Mouse (Mus musculus) left cerebral cortex, adult 8-10 months (tissue): ENCODE measurements around the gene Rab3b. TPM values are rescaled to one million over a fixed set of nuclear protein-coding genes. Genes with fewer than 3 reads are reported as not detected.
"Not testable (repeated sequence)": the region's sequence is repeated elsewhere in the genome, so short reads cannot be mapped to it uniquely, and the experiment has no call there.

Experiments
- DNase-seq, 2 experiments: peaks; one replicate each; pipeline ENCODE4 v3.0.0; 2022; ENCODE audit warnings: low spot score in 2 of 2
- total RNA-seq, 4 experiments: library from RNA; stranded (reverse); gene quantifications; 2 replicates each; pipeline ENCODE4 v1.2.4; 2022

The Rab3b gene
- total RNA-seq, 4 experiments from 2014 or later: 79.8 to 85.4 (median 84.3) TPM

GRCm38 (mm10) chr4:108890876-108891275 lies 12.0 kb downstream of the Rab3b start:
- peak in 1 of 2 experiments; percentile 43 for DNase-seq

- DNase-seq: no peak
Observed at GRCm38 (mm10) chr4:108900421-108900820, 21.6 kb downstream of the Rab3b start.

GRCm38 (mm10) chr4:108902886-108903285 lies 24.0 kb downstream of the Rab3b start:
- no peak for DNase-seq

GRCm38 (mm10) chr4:108903346-108903745 lies 24.5 kb downstream of the Rab3b start:
- DNase-seq: no peak

- DNase-seq: no peak
Observed at GRCm38 (mm10) chr4:108904076-108904475, 25.2 kb downstream of the Rab3b start.

GRCm38 (mm10) chr4:108904790-108905189 lies 25.9 kb downstream of the Rab3b start:
- DNase-seq: no peak

GRCm38 (mm10) chr4:108905859-108906258 lies 27.0 kb downstream of the Rab3b start:
- DNase-seq: peak in 1 of 2 experiments; percentile 44

- DNase-seq: no peak
Observed at GRCm38 (mm10) chr4:108907475-108907874, 28.6 kb downstream of the Rab3b start.

GRCm38 (mm10) chr4:108909872-108910425 lies 31.1 kb downstream of the Rab3b start:
- no peak for DNase-seq

GRCm38 (mm10) chr4:108911866-108912265 lies 33.0 kb downstream of the Rab3b start:
- no peak for DNase-seq

- no peak for DNase-seq
Observed at GRCm38 (mm10) chr4:108913180-108913579, 34.3 kb downstream of the Rab3b start.

GRCm38 (mm10) chr4:108914391-108914790 lies 35.5 kb downstream of the Rab3b start:
- DNase-seq: no peak

GRCm38 (mm10) chr4:108915101-108915500 lies 36.2 kb downstream of the Rab3b start:
- no peak for DNase-seq

GRCm38 (mm10) chr4:108917654-108918053 lies 38.8 kb downstream of the Rab3b start:
- DNase-seq: no peak

GRCm38 (mm10) chr4:108927945-108928344 lies 49.1 kb downstream of the Rab3b start:
- DNase-seq: not testable (repeated sequence)

GRCm38 (mm10) chr4:108933163-108933562 lies 54.3 kb downstream of the Rab3b start:
- no peak for DNase-seq

GRCm38 (mm10) chr4:108934856-108935255 lies 56.0 kb downstream of the Rab3b start:
- DNase-seq: no peak

- DNase-seq: peak in 1 of 2 experiments; percentile 59
Observed at GRCm38 (mm10) chr4:108937848-108938771, 59.2 kb downstream of the Rab3b start.

- no peak for DNase-seq
Observed at GRCm38 (mm10) chr4:108940681-108941473, 62.0 kb downstream of the Rab3b start.

GRCm38 (mm10) chr4:108942171-108942570 lies 63.3 kb downstream of the Rab3b start:
- no peak for DNase-seq

GRCm38 (mm10) chr4:108942986-108943720 lies 64.3 kb downstream of the Rab3b start:
- DNase-seq: no peak
